Mouse (Mus musculus) cortical plate, adult 2 months (tissue): ENCODE results near the gene Dner.

Experiments used
- CTCF ChIP-seq: fragments of 200-500 bp; IDR thresholded peaks from 2 replicates; pipeline ENCODE4 v1.5.1; 2011; ENCODE audit warnings: mild to moderate bottlenecking, control low read depth, low read length; ENCODE audit not compliant: insufficient read depth; ENCODE audit errors: extremely low read depth
- POLR2A ChIP-seq: fragments of 200-500 bp; IDR thresholded peaks from 2 replicates; pipeline ENCODE4 v1.6.1; 2011; ENCODE audit warnings: mild to moderate bottlenecking, low read length, control low read depth; ENCODE audit not compliant: insufficient read depth; ENCODE audit errors: extremely low read depth

- TF ChIP-seq POLR2A (no peak), CTCF (no peak)
Observed at GRCm38 (mm10) chr1:84382064-84382463, 314.0 kb downstream of the Dner start.
